Mouse (Mus musculus): ENCODE measurements around the gene Timm50. TPM values are rescaled to one million over a fixed set of nuclear protein-coding genes. Genes with fewer than 3 reads are reported as not detected.

Gene Timm50
- total and polyA plus RNA-seq, 3 experiments, result 86.3 to 145 (median 126) TPM

- peaks cover 21% of the 10 kb centered on the region for H3K9me3 ChIP-seq (replicated peaks; ENCODE audit: low read length)
- no peaks in the 10 kb centered on the region for H3K4me1 ChIP-seq (ENCODE audit: control insufficient read depth in 1 of 2, insufficient read depth in 2 of 2)
- dilution Hi-C loops (cut with MboI; ENCODE audit: extremely low pct_ligation_motif_present, extremely low pct_unique_long_range_greater_than_20kb, low sequenced_read_pairs), result no loop called here
- no peak for TF ChIP-seq SMC3 (IDR thresholded peaks at IDR 0.05; ENCODE audit: low read depth, low read length)
- TF ChIP-seq ZC3H11A (IDR thresholded peaks at IDR 0.05; ENCODE audit: low read depth, low read length), result no peak
- TF ChIP-seq MAFK (IDR thresholded peaks at IDR 0.05; ENCODE audit: insufficient replicate concordance, low read length), result no peak
- TF ChIP-seq USF2 (conservative IDR thresholded peaks at IDR 0.05; ENCODE audit: low read depth, low read length), result no peak
- TF ChIP-seq CHD1 (IDR thresholded peaks at IDR 0.05; ENCODE audit: low read depth, low read length), result no peak
- no peak for TF ChIP-seq JUN (IDR thresholded peaks at IDR 0.05; ENCODE audit: insufficient read depth, low read depth, low read length)
- no peak for TF ChIP-seq MAZ (IDR thresholded peaks at IDR 0.05; ENCODE audit: low read depth, low read length)
- TF ChIP-seq ETS1 (conservative IDR thresholded peaks at IDR 0.05; ENCODE audit: low read depth, low read length), result no peak
- no peaks in the 10 kb centered on the region for H3K79me2 ChIP-seq (replicated peaks; ENCODE audit: control insufficient read depth, extremely low read depth, insufficient read depth, poor library complexity, severe bottlenecking)
- no peak overlapping the region for H3K9ac ChIP-seq (ENCODE audit: insufficient read depth, low read depth)
- H3K27ac ChIP-seq (ENCODE audit: insufficient read depth, low read depth), result no peak overlapping the region
- peaks cover 12% of the 10 kb centered on the region for H3K27me3 ChIP-seq (replicated peaks)
- in situ Hi-C loops (cut with MboI; ENCODE audit: low pct_ligation_motif_present, low pct_unique_long_range_greater_than_20kb, low sequenced_read_pairs), result no loop called here
- H3K4me3 ChIP-seq (replicated peaks in 1 of 3; ENCODE audit: low read depth in 2 of 3, low read length in 2 of 3, poor library complexity in 1 of 3), result no peak overlapping the region
- no peaks in the 10 kb centered on the region for H3K36me3 ChIP-seq (replicated peaks in 1 of 2; ENCODE audit: control insufficient read depth in 1 of 2, insufficient read depth in 1 of 2, low read length in 1 of 2)
- no peak overlapping the region for H3K4me2 ChIP-seq (ENCODE audit: insufficient read depth, low read depth, poor library complexity, severe bottlenecking)
- DNase-seq (ENCODE audit: extremely low read depth), result no peak
These were observed 43.3 kb downstream of the Timm50 start for GRCm38 (mm10) chr7:28268576-28268975.

GRCm38 (mm10) chr7:28268042-28268531 lies 43.8 kb downstream of the Timm50 start:
- no peak overlapping the region for H3K27ac ChIP-seq (ENCODE audit: insufficient read depth, low read depth)
- H3K27me3 ChIP-seq (replicated peaks), result peaks cover 9% of the 10 kb centered on the region
- peaks cover 18% of the 10 kb centered on the region for H3K9me3 ChIP-seq (replicated peaks; ENCODE audit: low read length)
- no peak overlapping the region for H3K4me3 ChIP-seq (replicated peaks in 1 of 3; ENCODE audit: low read depth in 2 of 3, low read length in 2 of 3, poor library complexity in 1 of 3)
- no peaks in the 10 kb centered on the region for H3K36me3 ChIP-seq (replicated peaks in 1 of 2; ENCODE audit: control insufficient read depth in 1 of 2, insufficient read depth in 1 of 2, low read length in 1 of 2)
- TF ChIP-seq NRF1 (IDR thresholded peaks at IDR 0.05; ENCODE audit: low read depth, low read length) (no peak), RCOR1 (conservative IDR thresholded peaks at IDR 0.05; ENCODE audit: low read depth, low read length) (no peak), ETS1 (conservative IDR thresholded peaks at IDR 0.05; ENCODE audit: low read depth, low read length) (no peak), ZMIZ1 (IDR thresholded peaks at IDR 0.05; ENCODE audit: low read depth, low read length) (no peak), MAZ (IDR thresholded peaks at IDR 0.05; ENCODE audit: low read depth, low read length) (no peak), ZKSCAN1 (IDR thresholded peaks at IDR 0.05; ENCODE audit: borderline replicate concordance, low read depth, low read length) (no peak), GABPA (IDR thresholded peaks at IDR 0.05; ENCODE audit: insufficient replicate concordance, low read depth, low read length) (no peak), CTCF (conservative IDR thresholded peaks at IDR 0.05 in 1 of 2, IDR thresholded peaks at IDR 0.05 in 1 of 2; ENCODE audit: low read depth in 2 of 2, low read length in 2 of 2) (no peak), TBP (conservative IDR thresholded peaks at IDR 0.05; ENCODE audit: low read depth, low read length) (no peak), E2F4 (IDR thresholded peaks at IDR 0.05; ENCODE audit: insufficient replicate concordance, low read depth, low read length) (no peak), POLR2AphosphoS2 (IDR thresholded peaks at IDR 0.05; ENCODE audit: low read depth, low read length) (no peak), UBTF (IDR thresholded peaks at IDR 0.05; ENCODE audit: low read depth, low read length) (no peak), POLR2A (IDR thresholded peaks at IDR 0.05; ENCODE audit: low read depth, low read length) (no peak), MYC (IDR thresholded peaks at IDR 0.05; ENCODE audit: low read depth, low read length) (no peak), ZC3H11A (IDR thresholded peaks at IDR 0.05; ENCODE audit: low read depth, low read length) (no peak), SIN3A (IDR thresholded peaks at IDR 0.05; ENCODE audit: low read length) (no peak)
- no peaks in the 10 kb centered on the region for H3K79me2 ChIP-seq (replicated peaks; ENCODE audit: control insufficient read depth, extremely low read depth, insufficient read depth, poor library complexity, severe bottlenecking)
- dilution Hi-C loops (cut with MboI; ENCODE audit: extremely low pct_ligation_motif_present, extremely low pct_unique_long_range_greater_than_20kb, low sequenced_read_pairs), result no loop called here
- DNase-seq (ENCODE audit: extremely low read depth), result no peak
- H3K9ac ChIP-seq (ENCODE audit: insufficient read depth, low read depth), result no peak overlapping the region
- H3K4me1 ChIP-seq (ENCODE audit: control insufficient read depth in 1 of 2, insufficient read depth in 2 of 2), result no peaks in the 10 kb centered on the region
- in situ Hi-C loops (cut with MboI; ENCODE audit: low pct_ligation_motif_present, low pct_unique_long_range_greater_than_20kb, low sequenced_read_pairs), result no loop called here
- H3K4me2 ChIP-seq (ENCODE audit: insufficient read depth, low read depth, poor library complexity, severe bottlenecking), result no peak overlapping the region

Data from CH12.LX (cell line).